Mouse (Mus musculus) urinary bladder, postnatal 25 days (tissue): ENCODE measurements at regions not wholly inside any gene's neighbourhood (a gene's known extent, or its start where the extent isn't known, plus 50 kb on each side); places are given as distances from the start of the nearest gene placed in this dataset.

Experiments
- DNase-seq: peaks from one replicate; pipeline ENCODE4 v3.0.0; 2022; ENCODE audit warnings: low spot score

GRCm38 (mm10) chr6:101882938-101883337, 505.2 kb upstream of the Pdzrn3 start:
- no peak for DNase-seq

GRCm38 (mm10) chr6:101874894-101875293, 497.2 kb upstream of the Pdzrn3 start:
- no peak for DNase-seq

GRCm38 (mm10) chr6:101858895-101859294, 481.2 kb upstream of the Pdzrn3 start:
- no peak for DNase-seq

GRCm38 (mm10) chr6:101840695-101841094, 463.0 kb upstream of the Pdzrn3 start:
- no peak for DNase-seq

- no peak for DNase-seq
These were observed 459.9 kb upstream of the Pdzrn3 start for GRCm38 (mm10) chr6:101837563-101837962.

- DNase-seq = no peak
These were observed 416.3 kb upstream of the Pdzrn3 start for GRCm38 (mm10) chr6:101793986-101794385.

- no peak for DNase-seq
These were observed 400.2 kb upstream of the Pdzrn3 start for GRCm38 (mm10) chr6:101777864-101778263.

- no peak for DNase-seq
These were observed 395.5 kb upstream of the Pdzrn3 start for GRCm38 (mm10) chr6:101773151-101773550.

GRCm38 (mm10) chr6:101735107-101735506, 357.4 kb upstream of the Pdzrn3 start:
- no peak for DNase-seq

GRCm38 (mm10) chr6:101720513-101720912, 342.8 kb upstream of the Pdzrn3 start:
- no peak for DNase-seq

GRCm38 (mm10) chr6:101689684-101690083, 312.0 kb upstream of the Pdzrn3 start:
- no peak for DNase-seq

GRCm38 (mm10) chr6:101686578-101686977, 308.9 kb upstream of the Pdzrn3 start:
- DNase-seq = no peak

- DNase-seq = no peak
These were observed 308.0 kb upstream of the Pdzrn3 start for GRCm38 (mm10) chr6:101685734-101686133.

GRCm38 (mm10) chr6:101684390-101684789, 306.7 kb upstream of the Pdzrn3 start:
- no peak for DNase-seq

GRCm38 (mm10) chr6:101674846-101675245, 297.1 kb upstream of the Pdzrn3 start:
- DNase-seq = no peak

GRCm38 (mm10) chr6:101670770-101671169, 293.1 kb upstream of the Pdzrn3 start:
- no peak for DNase-seq

GRCm38 (mm10) chr6:101669118-101669845, 291.6 kb upstream of the Pdzrn3 start:
- DNase-seq = no peak

GRCm38 (mm10) chr6:101654351-101654750, 276.7 kb upstream of the Pdzrn3 start:
- no peak for DNase-seq

GRCm38 (mm10) chr6:101650348-101650747, 272.7 kb upstream of the Pdzrn3 start:
- DNase-seq = peak; percentile 24

GRCm38 (mm10) chr6:101617295-101617694, 239.6 kb upstream of the Pdzrn3 start:
- DNase-seq = no peak

- no peak for DNase-seq
These were observed 239.1 kb upstream of the Pdzrn3 start for GRCm38 (mm10) chr6:101616776-101617175.

- DNase-seq = no peak
These were observed 231.3 kb upstream of the Pdzrn3 start for GRCm38 (mm10) chr6:101609015-101609414.

GRCm38 (mm10) chr6:101603083-101603482, 225.4 kb upstream of the Pdzrn3 start:
- no peak for DNase-seq

- DNase-seq = no peak
These were observed 219.3 kb upstream of the Pdzrn3 start for GRCm38 (mm10) chr6:101596995-101597394.
